Mouse (Mus musculus): Measurements from ENCODE around the gene Arhgap10. TPM values are rescaled to one million over a fixed set of nuclear protein-coding genes. Genes with fewer than 3 reads are reported as not detected.

Gene Arhgap10
- polyA plus RNA-seq, 1 experiment from 2014 or later = 3.9 TPM

DNA sequence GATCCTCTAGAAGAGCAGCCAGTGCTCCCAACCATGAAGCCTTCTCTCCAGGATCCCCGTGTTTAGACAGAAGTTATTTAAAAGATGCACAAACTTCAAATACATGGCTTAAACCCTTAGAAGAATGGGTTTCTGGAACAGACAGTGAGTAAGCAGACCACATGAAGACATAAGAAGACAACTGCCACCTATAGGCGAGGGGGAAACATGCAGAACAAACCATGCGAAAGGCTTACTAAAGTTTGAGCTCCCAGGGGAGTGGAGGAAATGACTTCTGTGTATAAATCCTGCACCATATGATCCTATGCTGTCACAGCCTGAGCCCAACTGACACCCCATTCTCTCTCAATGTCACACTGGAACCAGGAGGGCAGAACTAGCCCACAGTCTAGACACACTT, 150.7 kb downstream of the Arhgap10 start:
- Histone ChIP-seq H3K4me3 (ENCODE audit: low read depth, low read length) (no peak overlapping the region), H3K4me1 (ENCODE audit: insufficient read depth) (no peaks in the 10 kb centered on the region), H3K27me3 (ENCODE audit: insufficient read depth, low read length) (no peaks in the 10 kb centered on the region), H3K36me3 (replicated peaks; ENCODE audit: insufficient read depth, low read length) (peaks cover 4% of the 10 kb centered on the region; the same call in 1 of the 2 replicates), H3K9ac (replicated peaks) (no peak overlapping the region), H3K9me3 (ENCODE audit: low read length) (no peaks in the 10 kb centered on the region), H3K4me2 (ENCODE audit: low read depth, low read length) (no peak overlapping the region), H3K27ac (ENCODE audit: low read depth) (no peak overlapping the region)
- DNase-seq (no peak), ATAC-seq (no peak)
- WGBS (ENCODE audit: insufficient replicate concordance) = 63% methylated on average over 3 of the region's 3 CpGs
- TF ChIP-seq CTCF (IDR thresholded peaks at IDR 0.05; ENCODE audit: low read depth) (peak; percentile 51), EP300 (IDR thresholded peaks at IDR 0.05; ENCODE audit: low read depth) (no peak)

DNA sequence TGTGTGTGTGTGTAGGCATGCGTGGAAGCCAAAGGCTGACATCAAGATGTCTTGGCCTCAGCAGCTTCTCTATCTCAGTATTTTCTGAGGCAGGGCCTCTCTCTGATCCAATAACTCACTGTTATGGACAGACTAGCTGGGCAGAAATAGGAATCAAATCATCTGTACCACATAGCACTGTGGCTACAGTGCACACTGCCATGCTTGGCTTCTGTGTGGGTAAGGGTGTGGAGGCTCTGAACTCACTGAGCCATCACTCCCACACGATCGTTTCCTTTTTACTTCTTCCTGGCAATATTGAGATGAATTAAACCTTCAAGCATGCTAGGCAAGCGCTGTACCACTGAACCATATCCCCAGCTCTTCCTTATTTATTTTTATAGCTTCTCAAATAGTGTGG, 151.3 kb downstream of the Arhgap10 start:
- H3K27ac ChIP-seq (ENCODE audit: low read depth) = no peak overlapping the region
- H3K4me3 ChIP-seq (ENCODE audit: low read depth, low read length) = no peak overlapping the region
- no peaks in the 10 kb centered on the region for H3K27me3 ChIP-seq (ENCODE audit: insufficient read depth, low read length)
- no peaks in the 10 kb centered on the region for H3K9me3 ChIP-seq (ENCODE audit: low read length)
- TF ChIP-seq CTCF (IDR thresholded peaks at IDR 0.05; ENCODE audit: low read depth) (no peak), EP300 (IDR thresholded peaks at IDR 0.05; ENCODE audit: low read depth) (no peak)
- ATAC-seq (no peak), DNase-seq (no peak)
- no peak overlapping the region for H3K9ac ChIP-seq (replicated peaks)
- H3K4me2 ChIP-seq (ENCODE audit: low read depth, low read length) = no peak overlapping the region
- 71% methylated on average over 4 of the region's 4 CpGs for WGBS (ENCODE audit: insufficient replicate concordance)
- H3K4me1 ChIP-seq (ENCODE audit: insufficient read depth) = no peaks in the 10 kb centered on the region
- H3K36me3 ChIP-seq (replicated peaks; ENCODE audit: insufficient read depth, low read length) = peaks cover 4% of the 10 kb centered on the region; the same call in 1 of the 2 replicates

DNA sequence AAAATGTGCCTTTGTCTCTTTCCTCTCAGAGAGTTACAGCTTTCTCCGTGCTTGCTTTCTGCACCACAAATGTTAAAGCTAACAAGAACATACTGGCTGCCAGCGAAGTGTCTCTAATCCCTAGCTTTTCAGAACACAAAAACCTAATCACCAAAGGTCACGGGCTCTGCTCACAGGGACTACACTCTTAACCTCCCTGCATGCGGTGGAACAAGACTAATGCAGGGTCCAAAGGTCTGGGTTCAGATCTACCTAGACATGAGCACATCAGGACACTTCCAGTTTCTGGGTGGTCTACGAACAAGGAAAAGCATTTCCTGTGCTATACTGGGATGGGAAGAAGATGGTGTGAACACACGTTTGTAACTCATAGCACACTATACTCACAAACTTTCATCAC, 151.8 kb downstream of the Arhgap10 start:
- WGBS (ENCODE audit: insufficient replicate concordance) = 76% methylated on average over 6 of the region's 6 CpGs
- peaks cover 4% of the 10 kb centered on the region; the same call in 1 of the 2 replicates for H3K36me3 ChIP-seq (replicated peaks; ENCODE audit: insufficient read depth, low read length)
- no peaks in the 10 kb centered on the region for H3K4me1 ChIP-seq (ENCODE audit: insufficient read depth)
- no peaks in the 10 kb centered on the region for H3K9me3 ChIP-seq (ENCODE audit: low read length)
- no peak overlapping the region for H3K4me2 ChIP-seq (ENCODE audit: low read depth, low read length)
- H3K9ac ChIP-seq (replicated peaks) = no peak overlapping the region
- no peak for DNase-seq
- ATAC-seq = no peak
- H3K4me3 ChIP-seq (ENCODE audit: low read depth, low read length) = no peak overlapping the region
- no peak overlapping the region for H3K27ac ChIP-seq (ENCODE audit: low read depth)
- no peak for TF ChIP-seq EP300 (IDR thresholded peaks at IDR 0.05; ENCODE audit: low read depth)
- no peak for TF ChIP-seq CTCF (IDR thresholded peaks at IDR 0.05; ENCODE audit: low read depth)
- H3K27me3 ChIP-seq (ENCODE audit: insufficient read depth, low read length) = no peaks in the 10 kb centered on the region

- no peaks in the 10 kb centered on the region for H3K27me3 ChIP-seq (ENCODE audit: insufficient read depth, low read length)
- WGBS (ENCODE audit: insufficient replicate concordance) = 94% methylated on average over 11 of the region's 11 CpGs
- TF ChIP-seq EP300 (IDR thresholded peaks at IDR 0.05; ENCODE audit: low read depth) (no peak), CTCF (IDR thresholded peaks at IDR 0.05; ENCODE audit: low read depth) (no peak)
- H3K27ac ChIP-seq (ENCODE audit: low read depth) = no peak overlapping the region
- H3K9ac ChIP-seq (replicated peaks) = no peak overlapping the region
- no peak overlapping the region for H3K4me2 ChIP-seq (ENCODE audit: low read depth, low read length)
- no peak overlapping the region for H3K4me3 ChIP-seq (ENCODE audit: low read depth, low read length)
- no peaks in the 10 kb centered on the region for H3K4me1 ChIP-seq (ENCODE audit: insufficient read depth)
- no peaks in the 10 kb centered on the region for H3K9me3 ChIP-seq (ENCODE audit: low read length)
- H3K36me3 ChIP-seq (replicated peaks; ENCODE audit: insufficient read depth, low read length) = peaks cover 4% of the 10 kb centered on the region; the same call in 1 of the 2 replicates
- ATAC-seq = no peak
- DNase-seq = no peak
Observed at GRCm38 (mm10) chr8:77364472-77364871, 153.3 kb downstream of the Arhgap10 start.

- no peaks in the 10 kb centered on the region for H3K4me1 ChIP-seq (ENCODE audit: insufficient read depth)
- 84% methylated on average over 5 of the region's 5 CpGs for WGBS (ENCODE audit: insufficient replicate concordance)
- no peak overlapping the region for H3K9ac ChIP-seq (replicated peaks)
- H3K36me3 ChIP-seq (replicated peaks; ENCODE audit: insufficient read depth, low read length) = peaks cover 12% of the 10 kb centered on the region
- H3K4me3 ChIP-seq (ENCODE audit: low read depth, low read length) = no peak overlapping the region
- DNase-seq (no peak), ATAC-seq (no peak)
- TF ChIP-seq CTCF (IDR thresholded peaks at IDR 0.05; ENCODE audit: low read depth) (no peak), EP300 (IDR thresholded peaks at IDR 0.05; ENCODE audit: low read depth) (no peak)
- H3K9me3 ChIP-seq (ENCODE audit: low read length) = no peaks in the 10 kb centered on the region
- no peak overlapping the region for H3K27ac ChIP-seq (ENCODE audit: low read depth)
- no peaks in the 10 kb centered on the region for H3K27me3 ChIP-seq (ENCODE audit: insufficient read depth, low read length)
- no peak overlapping the region for H3K4me2 ChIP-seq (ENCODE audit: low read depth, low read length)
Observed at GRCm38 (mm10) chr8:77360853-77361252, 156.9 kb downstream of the Arhgap10 start.

DNA sequence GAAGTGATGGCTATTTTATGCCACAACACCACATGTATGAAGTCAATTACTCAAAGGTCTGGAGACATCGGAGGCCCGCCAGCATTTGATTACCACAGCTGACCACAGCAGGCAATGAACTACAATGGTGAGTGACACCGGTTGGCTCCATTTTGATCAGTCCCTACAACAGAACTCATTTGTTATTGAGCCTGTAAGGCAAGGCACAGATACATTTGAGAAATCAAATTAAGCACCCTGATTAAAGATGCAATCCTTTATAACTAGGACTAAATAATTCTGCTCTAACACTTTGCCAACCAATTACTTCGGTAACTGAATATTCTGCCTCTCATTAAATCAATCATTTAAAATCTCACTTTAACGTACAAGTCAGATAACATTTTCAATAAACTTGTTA, 157.3 kb downstream of the Arhgap10 start:
- no peak for DNase-seq
- Histone ChIP-seq H3K9me3 (ENCODE audit: low read length) (no peaks in the 10 kb centered on the region), H3K4me2 (ENCODE audit: low read depth, low read length) (no peak overlapping the region), H3K27ac (ENCODE audit: low read depth) (no peak overlapping the region), H3K4me3 (ENCODE audit: low read depth, low read length) (no peak overlapping the region), H3K9ac (replicated peaks) (no peak overlapping the region), H3K36me3 (replicated peaks; ENCODE audit: insufficient read depth, low read length) (peaks cover 12% of the 10 kb centered on the region), H3K27me3 (ENCODE audit: insufficient read depth, low read length) (no peaks in the 10 kb centered on the region), H3K4me1 (ENCODE audit: insufficient read depth) (no peaks in the 10 kb centered on the region)
- no peak for TF ChIP-seq EP300 (IDR thresholded peaks at IDR 0.05; ENCODE audit: low read depth)
- no peak for TF ChIP-seq CTCF (IDR thresholded peaks at IDR 0.05; ENCODE audit: low read depth)
- ATAC-seq = no peak
- WGBS (ENCODE audit: insufficient replicate concordance) = 80% methylated on average over 5 of the region's 5 CpGs

GRCm38 (mm10) chr8:77357126-77357525, 160.6 kb downstream of the Arhgap10 start:
- H3K4me1 ChIP-seq (ENCODE audit: insufficient read depth) = no peaks in the 10 kb centered on the region
- 80% methylated on average over 8 of the region's 8 CpGs for WGBS (ENCODE audit: insufficient replicate concordance)
- H3K27me3 ChIP-seq (ENCODE audit: insufficient read depth, low read length) = no peaks in the 10 kb centered on the region
- ATAC-seq = no peak
- H3K4me2 ChIP-seq (ENCODE audit: low read depth, low read length) = no peak overlapping the region
- H3K9ac ChIP-seq (replicated peaks) = no peak overlapping the region
- DNase-seq = no peak
- no peak overlapping the region for H3K4me3 ChIP-seq (ENCODE audit: low read depth, low read length)
- no peak overlapping the region for H3K27ac ChIP-seq (ENCODE audit: low read depth)
- TF ChIP-seq CTCF (IDR thresholded peaks at IDR 0.05; ENCODE audit: low read depth) = peak; percentile 17; the same call in 1 of the 2 replicates
- TF ChIP-seq EP300 (IDR thresholded peaks at IDR 0.05; ENCODE audit: low read depth) = no peak
- H3K36me3 ChIP-seq (replicated peaks; ENCODE audit: insufficient read depth, low read length) = peaks cover 7% of the 10 kb centered on the region
- H3K9me3 ChIP-seq (ENCODE audit: low read length) = no peaks in the 10 kb centered on the region

Measured in liver, postnatal 0 days (tissue).